Mouse (Mus musculus) lung, adult 2 months (tissue): Measurements from ENCODE around the gene Wnt7b.

Experiments
- CTCF ChIP-seq: fragments of 200-500 bp; IDR thresholded peaks from 2 replicates; pipeline ENCODE4 v1.5.1; 2011; ENCODE audit warnings: mild to moderate bottlenecking, low read length, control low read depth; ENCODE audit not compliant: insufficient read depth
- POLR2A ChIP-seq: fragments of 200-500 bp; IDR thresholded peaks from 2 replicates; pipeline ENCODE4 v1.6.1; 2011; ENCODE audit warnings: low read depth, mild to moderate bottlenecking, control low read depth, low read length, borderline replicate concordance; ENCODE audit errors: extremely low read depth

DNA sequence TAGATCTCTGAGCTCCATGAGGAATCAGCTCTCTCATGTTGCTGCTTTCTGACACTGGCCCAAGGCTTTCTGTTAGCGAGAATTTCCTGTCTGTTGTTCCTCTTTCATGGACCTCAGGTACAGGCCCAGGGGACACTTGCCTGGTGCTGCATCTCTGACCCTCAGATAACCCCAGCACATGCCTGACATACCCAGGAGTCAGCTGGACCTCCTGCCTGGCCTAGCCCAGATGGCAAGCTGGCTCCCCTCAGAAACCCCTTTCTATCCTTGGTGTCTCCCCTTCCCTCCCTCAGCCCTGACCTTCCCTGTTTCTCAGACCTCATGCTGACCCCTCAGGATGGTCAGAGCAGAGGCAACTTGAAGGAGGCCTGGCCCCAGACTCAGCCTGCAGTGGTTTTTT is 75.6 kb downstream of the Wnt7b start:
- TF ChIP-seq CTCF = no peak
- TF ChIP-seq POLR2A = no peak
